Mouse (Mus musculus): ENCODE data around the gene Aldh2.

GRCm38 (mm10) chr5:121544910-121545792 is 48.5 kb downstream of the Aldh2 start, which contains the start of the genes Adam1a and Gm42878:
- TF ChIP-seq POLR2A (IDR thresholded peaks at IDR 0.05; ENCODE audit: control insufficient read depth, low read depth, low read length), result no peak
- no peak for TF ChIP-seq CTCF (IDR thresholded peaks at IDR 0.05; ENCODE audit: control insufficient read depth, insufficient read depth, insufficient replicate concordance, low read depth, low read length)
